Mouse (Mus musculus) urinary bladder, adult 2 months (tissue): ENCODE results near the gene Prss35. TPM values are rescaled to one million over a fixed set of nuclear protein-coding genes. Genes with fewer than 3 reads are reported as not detected.
A peak's percentile ranks its signal among the peaks of the same experiment; 100 is the strongest.

Experiments
- DNase-seq: peaks from one replicate; pipeline ENCODE4 v3.0.0; 2022; ENCODE audit warnings: low spot score
- polyA plus RNA-seq: library from polyadenylated mRNA; depleted of rRNA; stranded (reverse); fragments of >200 nt; gene quantifications from 2 replicates; pipeline ENCODE4 v1.2.3, GENCODE M21; 2012

Prss35 gene
- polyA plus RNA-seq, 1 experiment, result 19.4 TPM

GRCm38 (mm10) chr9:86734357-86734756 is 9.1 kb upstream of the Prss35 start:
- DNase-seq, result no peak

GRCm38 (mm10) chr9:86734795-86735194 is 8.7 kb upstream of the Prss35 start:
- DNase-seq, result no peak

GRCm38 (mm10) chr9:86736991-86737390 is 6.5 kb upstream of the Prss35 start:
- DNase-seq, result no peak

- DNase-seq, result no peak
Observed at GRCm38 (mm10) chr9:86738067-86738466, 5.4 kb upstream of the Prss35 start.

GRCm38 (mm10) chr9:86738801-86739200 is 4.6 kb upstream of the Prss35 start:
- DNase-seq, result no peak

GRCm38 (mm10) chr9:86739971-86740370 is 3.5 kb upstream of the Prss35 start:
- no peak for DNase-seq

- no peak for DNase-seq
Observed at GRCm38 (mm10) chr9:86744041-86744440, 592 bp downstream of the Prss35 start.

- DNase-seq, result peak; percentile 23
Observed at GRCm38 (mm10) chr9:86745926-86746581, 2.6 kb downstream of the Prss35 start.

GRCm38 (mm10) chr9:86762477-86763376 is 19.3 kb downstream of the Prss35 start:
- no peak for DNase-seq

- no peak for DNase-seq
Observed at GRCm38 (mm10) chr9:86764002-86764401, 20.6 kb downstream of the Prss35 start.

GRCm38 (mm10) chr9:86766991-86767390 is 23.5 kb downstream of the Prss35 start:
- DNase-seq, result no peak

- DNase-seq, result no peak
Observed at GRCm38 (mm10) chr9:86772897-86773296, 29.4 kb downstream of the Prss35 start.

GRCm38 (mm10) chr9:86773996-86774395 is 30.5 kb downstream of the Prss35 start:
- no peak for DNase-seq

GRCm38 (mm10) chr9:86775374-86775773 is 31.9 kb downstream of the Prss35 start:
- DNase-seq, result no peak

GRCm38 (mm10) chr9:86777309-86777708 is 33.9 kb downstream of the Prss35 start:
- DNase-seq, result no peak

- no peak for DNase-seq
Observed at GRCm38 (mm10) chr9:86778212-86778611, 34.8 kb downstream of the Prss35 start.

GRCm38 (mm10) chr9:86781426-86781825 is 38.0 kb downstream of the Prss35 start:
- no peak for DNase-seq

GRCm38 (mm10) chr9:86782836-86783235 is 39.4 kb downstream of the Prss35 start:
- no peak for DNase-seq

GRCm38 (mm10) chr9:86789186-86789585 is 45.7 kb downstream of the Prss35 start:
- DNase-seq, result no peak

- DNase-seq, result no peak
Observed at GRCm38 (mm10) chr9:86791927-86792326, 48.5 kb downstream of the Prss35 start.

- no peak for DNase-seq
Observed at GRCm38 (mm10) chr9:86795236-86795635, 51.8 kb downstream of the Prss35 start.

- DNase-seq, result no peak
Observed at GRCm38 (mm10) chr9:86797553-86797952, 54.1 kb downstream of the Prss35 start.

GRCm38 (mm10) chr9:86798129-86798528 is 54.7 kb downstream of the Prss35 start:
- DNase-seq, result no peak
